Mouse (Mus musculus): ENCODE results near the gene Hspbap1.

Gene Hspbap1

GRCm38 (mm10) chr16:35764941-35765340, 5.2 kb upstream of the Hspbap1 start:
- DNase-seq: no peak

- no peak for DNase-seq
These were observed 4.7 kb upstream of the Hspbap1 start for GRCm38 (mm10) chr16:35765449-35765848.

GRCm38 (mm10) chr16:35766366-35766765, 3.8 kb upstream of the Hspbap1 start:
- no peak for DNase-seq

GRCm38 (mm10) chr16:35768469-35768784, 1.7 kb upstream of the Hspbap1 start:
- no peak for DNase-seq

GRCm38 (mm10) chr16:35768785-35769642, 1.2 kb upstream of the Hspbap1 start, which contains the start of gene Dirc2:
TSS of gene Dirc2 (minus strand) at chr16:35769356.
- DNase-seq: peak; percentile 52 to 68

GRCm38 (mm10) chr16:35771141-35771540, 966 bp downstream of the Hspbap1 start:
- DNase-seq: no peak

- no peak for DNase-seq
These were observed 1.4 kb downstream of the Hspbap1 start for GRCm38 (mm10) chr16:35771606-35772005.

GRCm38 (mm10) chr16:35772598-35772997, 2.4 kb downstream of the Hspbap1 start:
- DNase-seq: no peak

GRCm38 (mm10) chr16:35775835-35776234, 5.7 kb downstream of the Hspbap1 start:
- DNase-seq: no peak

GRCm38 (mm10) chr16:35776737-35777136, 6.6 kb downstream of the Hspbap1 start:
- no peak for DNase-seq

GRCm38 (mm10) chr16:35777768-35778167, 7.6 kb downstream of the Hspbap1 start:
- DNase-seq: no peak

- no peak for DNase-seq
These were observed 9.5 kb downstream of the Hspbap1 start for GRCm38 (mm10) chr16:35779681-35780080.

- DNase-seq: no peak
These were observed 10.9 kb downstream of the Hspbap1 start for GRCm38 (mm10) chr16:35781096-35781495.

- no peak for DNase-seq
These were observed 11.5 kb downstream of the Hspbap1 start for GRCm38 (mm10) chr16:35781651-35782050.

GRCm38 (mm10) chr16:35782451-35783206, 12.5 kb downstream of the Hspbap1 start:
- no peak for DNase-seq

GRCm38 (mm10) chr16:35783207-35783573, 13.0 kb downstream of the Hspbap1 start:
- DNase-seq: no peak

- DNase-seq: no peak
These were observed 14.1 kb downstream of the Hspbap1 start for GRCm38 (mm10) chr16:35784134-35784725.

- DNase-seq: no peak
These were observed 17.0 kb downstream of the Hspbap1 start for GRCm38 (mm10) chr16:35787163-35787562.

- no peak for DNase-seq
These were observed 17.5 kb downstream of the Hspbap1 start for GRCm38 (mm10) chr16:35787568-35788189.

GRCm38 (mm10) chr16:35788330-35788729, 18.2 kb downstream of the Hspbap1 start:
- no peak for DNase-seq

- no peak for DNase-seq
These were observed 21.9 kb downstream of the Hspbap1 start for GRCm38 (mm10) chr16:35791962-35792521.

GRCm38 (mm10) chr16:35802163-35802562, 32.0 kb downstream of the Hspbap1 start:
- no peak for DNase-seq

- DNase-seq: no peak
These were observed 33.5 kb downstream of the Hspbap1 start for GRCm38 (mm10) chr16:35803723-35804122.

Data from spleen, adult 18-20 months (tissue).